Mouse (Mus musculus): ENCODE data around the gene Il9. TPM values are rescaled to one million over a fixed set of nuclear protein-coding genes. Genes with fewer than 3 reads are reported as not detected.

Gene Il9
- polyA plus RNA-seq, 1 experiment from 2014 or later: not detected

DNA sequence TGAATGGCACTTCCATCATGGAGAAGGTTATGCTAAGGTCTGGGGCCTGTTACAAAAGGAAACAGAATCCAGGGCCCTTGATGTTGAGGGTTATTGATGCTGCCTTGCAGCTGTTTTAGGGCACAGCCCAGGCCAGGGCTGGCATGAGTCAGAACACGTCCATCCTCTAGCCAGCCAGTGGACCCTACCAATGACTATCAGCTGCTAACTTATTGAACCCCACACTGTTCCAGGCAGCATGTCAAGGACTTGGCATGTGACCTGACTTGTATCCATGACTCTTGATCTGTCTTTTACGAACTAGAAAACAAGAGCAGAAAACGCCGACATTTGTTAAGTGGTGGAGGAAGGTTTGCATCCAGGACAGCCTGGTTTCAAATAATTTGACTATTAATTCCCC is 19.3 kb downstream of the Il9 start:
- 85% methylated on average over 4 of the region's 4 CpGs for WGBS
- Histone ChIP-seq H3K4me2 (ENCODE audit: low read length) (no peak overlapping the region), H3K4me1 (replicated peaks; ENCODE audit: control insufficient read depth, insufficient read depth, low read length) (no peaks in the 10 kb centered on the region), H3K36me3 (ENCODE audit: control insufficient read depth, insufficient read depth) (no peaks in the 10 kb centered on the region), H3K9ac (replicated peaks; ENCODE audit: low read depth, low read length) (no peak overlapping the region), H3K4me3 (replicated peaks; ENCODE audit: low read length) (no peak overlapping the region), H3K27me3 (replicated peaks; ENCODE audit: control insufficient read depth, insufficient read depth, low read length) (no peaks in the 10 kb centered on the region), H3K27ac (ENCODE audit: low read length) (no peak overlapping the region), H3K9me3 (ENCODE audit: control insufficient read depth, low read length) (no peaks in the 10 kb centered on the region)
- no peak for ATAC-seq

DNA sequence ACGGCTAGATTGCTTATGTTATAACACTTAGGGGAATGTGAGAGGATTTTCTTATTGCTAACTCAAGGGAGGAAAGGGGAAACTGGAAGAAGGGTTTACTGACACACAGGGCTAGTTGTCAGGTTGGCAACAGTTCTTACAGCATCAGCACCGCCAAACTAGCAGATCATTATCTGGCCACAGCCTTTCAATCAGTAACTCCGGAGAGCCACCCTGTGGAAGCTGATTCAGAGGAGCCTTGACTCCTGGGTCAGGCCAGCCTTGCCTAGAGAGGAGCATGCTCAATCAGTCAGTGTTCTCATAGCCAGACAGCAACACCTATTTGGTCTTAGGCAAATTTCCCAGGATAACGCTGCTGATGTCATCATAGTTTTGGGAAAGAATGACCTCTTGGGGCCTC is 20.6 kb downstream of the Il9 start:
- Histone ChIP-seq H3K4me2 (ENCODE audit: low read length) (no peak overlapping the region), H3K4me3 (replicated peaks; ENCODE audit: low read length) (no peak overlapping the region), H3K4me1 (replicated peaks; ENCODE audit: control insufficient read depth, insufficient read depth, low read length) (no peaks in the 10 kb centered on the region), H3K27me3 (replicated peaks; ENCODE audit: control insufficient read depth, insufficient read depth, low read length) (no peaks in the 10 kb centered on the region), H3K9ac (replicated peaks; ENCODE audit: low read depth, low read length) (no peak overlapping the region), H3K27ac (ENCODE audit: low read length) (no peak overlapping the region), H3K36me3 (ENCODE audit: control insufficient read depth, insufficient read depth) (no peaks in the 10 kb centered on the region), H3K9me3 (ENCODE audit: control insufficient read depth, low read length) (no peaks in the 10 kb centered on the region)
- no peak for ATAC-seq
- 88% methylated on average over 4 of the region's 4 CpGs for WGBS

DNA sequence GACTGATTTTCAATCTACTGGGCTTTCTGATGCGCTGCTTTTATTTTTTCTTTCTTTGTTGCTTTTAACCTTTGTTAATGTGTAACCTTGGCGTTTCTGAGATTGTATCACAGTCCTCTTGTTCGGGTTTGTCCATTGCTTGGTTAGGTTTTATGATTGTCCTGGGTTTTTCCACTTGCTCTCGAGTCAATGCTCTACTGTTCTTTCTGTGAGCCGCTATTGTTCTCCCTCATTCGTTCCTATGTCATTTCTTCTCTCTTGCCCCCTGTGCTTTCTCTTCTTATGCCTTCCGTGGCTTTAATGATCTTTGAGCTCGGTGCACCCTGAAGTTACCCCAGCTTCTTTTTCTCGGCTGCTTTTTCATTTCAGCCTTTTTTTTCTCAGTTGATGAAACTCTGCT is 24.0 kb downstream of the Il9 start:
- ATAC-seq: no peak
- H3K27ac ChIP-seq (ENCODE audit: low read length): no peak overlapping the region
- WGBS: 39% methylated on average over 9 of the region's 9 CpGs
- H3K9me3 ChIP-seq (ENCODE audit: control insufficient read depth, low read length): no peaks in the 10 kb centered on the region
- H3K4me3 ChIP-seq (replicated peaks; ENCODE audit: low read length): no peak overlapping the region
- H3K27me3 ChIP-seq (replicated peaks; ENCODE audit: control insufficient read depth, insufficient read depth, low read length): no peaks in the 10 kb centered on the region
- H3K4me2 ChIP-seq (ENCODE audit: low read length): no peak overlapping the region
- no peak overlapping the region for H3K9ac ChIP-seq (replicated peaks; ENCODE audit: low read depth, low read length)
- H3K4me1 ChIP-seq (replicated peaks; ENCODE audit: control insufficient read depth, insufficient read depth, low read length): no peaks in the 10 kb centered on the region
- no peaks in the 10 kb centered on the region for H3K36me3 ChIP-seq (ENCODE audit: control insufficient read depth, insufficient read depth)

DNA sequence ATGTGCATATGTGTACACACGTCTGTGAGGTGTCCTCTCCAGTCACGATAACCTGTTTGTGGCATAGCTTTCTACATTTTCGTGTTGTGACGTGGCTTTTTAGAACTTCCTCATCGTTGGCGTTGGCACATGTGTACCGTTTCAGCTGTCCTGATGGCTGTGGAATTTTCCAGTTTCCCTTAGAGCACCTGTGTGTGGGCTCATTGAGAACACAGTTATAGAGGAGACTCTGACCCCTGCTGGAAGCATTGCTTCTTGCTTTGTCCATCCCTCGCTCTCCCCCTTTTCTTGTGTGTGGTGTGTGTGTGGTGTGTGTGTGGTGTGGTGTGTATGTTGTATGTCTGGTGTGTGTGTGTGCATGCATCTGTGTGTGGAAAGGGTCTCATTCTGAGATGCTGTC is 32.0 kb downstream of the Il9 start:
- no peaks in the 10 kb centered on the region for H3K27me3 ChIP-seq (replicated peaks; ENCODE audit: control insufficient read depth, insufficient read depth, low read length)
- ATAC-seq: peak; percentile 8; the same call in 1 of the 2 replicates

DNA sequence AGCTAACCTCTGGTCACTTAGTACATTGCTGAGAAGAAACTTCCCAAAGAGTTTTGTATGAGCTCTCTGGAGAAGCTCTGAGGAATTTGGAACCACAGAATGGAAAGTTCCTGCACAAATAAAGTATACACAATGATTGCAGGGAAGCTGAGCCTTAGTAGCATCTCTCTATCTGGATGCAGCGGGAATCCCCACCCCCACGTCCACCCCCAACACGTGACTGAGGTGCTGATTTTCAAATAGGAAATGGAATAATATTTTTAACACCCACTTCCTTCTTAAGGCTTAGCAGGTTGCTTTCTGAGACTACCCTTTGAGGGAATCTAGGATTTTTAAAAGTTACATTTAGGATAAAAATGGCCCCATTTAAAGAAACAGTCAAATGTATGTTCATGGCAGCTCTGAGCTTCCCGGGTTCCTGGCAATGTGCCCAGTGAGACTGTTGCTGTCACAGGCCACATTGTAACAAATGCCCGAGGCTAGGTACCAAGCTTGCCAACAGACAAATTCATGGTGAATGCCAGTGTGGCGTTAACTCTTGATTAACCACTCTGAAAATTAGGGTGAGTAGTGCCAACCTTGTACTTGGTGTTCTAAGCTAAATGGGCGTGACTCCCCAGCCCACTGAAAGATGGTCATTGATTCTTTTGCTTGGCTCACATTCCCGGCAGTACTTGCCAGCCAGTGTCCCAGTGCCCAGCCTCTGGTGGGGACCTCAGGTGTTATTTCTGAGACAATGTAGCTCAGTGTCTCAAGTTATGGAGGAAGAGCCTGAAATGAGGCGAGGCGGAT is 32.6 kb downstream of the Il9 start:
- no peaks in the 10 kb centered on the region for H3K9me3 ChIP-seq (ENCODE audit: control insufficient read depth, low read length)
- WGBS: 27% methylated on average over 10 of the region's 10 CpGs
- no peak overlapping the region for H3K4me3 ChIP-seq (replicated peaks; ENCODE audit: low read length)
- H3K27me3 ChIP-seq (replicated peaks; ENCODE audit: control insufficient read depth, insufficient read depth, low read length): no peaks in the 10 kb centered on the region
- H3K4me2 ChIP-seq (ENCODE audit: low read length): 0 out of 2 replicates have a peak overlapping the region, but pooled peaks have one; percentile 12
- no peaks in the 10 kb centered on the region for H3K36me3 ChIP-seq (ENCODE audit: control insufficient read depth, insufficient read depth)
- H3K9ac ChIP-seq (replicated peaks; ENCODE audit: low read depth, low read length): no peak overlapping the region
- H3K27ac ChIP-seq (ENCODE audit: low read length): no peak overlapping the region
- peaks cover 21% of the 10 kb centered on the region for H3K4me1 ChIP-seq (replicated peaks; ENCODE audit: control insufficient read depth, insufficient read depth, low read length)
- peak; percentile 83 for ATAC-seq

More for the DNA sequence above, 32.0 kb downstream of the Il9 start:
- H3K4me1 ChIP-seq (replicated peaks; ENCODE audit: control insufficient read depth, insufficient read depth, low read length): peaks cover 21% of the 10 kb centered on the region
- H3K4me3 ChIP-seq (replicated peaks; ENCODE audit: low read length): no peak overlapping the region
- 0 out of 2 replicates have a peak overlapping the region, but pooled peaks have one; percentile 12 for H3K4me2 ChIP-seq (ENCODE audit: low read length)
- H3K27ac ChIP-seq (ENCODE audit: low read length): no peak overlapping the region
- H3K9me3 ChIP-seq (ENCODE audit: control insufficient read depth, low read length): no peaks in the 10 kb centered on the region
- WGBS: 63% methylated on average over 8 of the region's 8 CpGs
- no peaks in the 10 kb centered on the region for H3K36me3 ChIP-seq (ENCODE audit: control insufficient read depth, insufficient read depth)
- no peak overlapping the region for H3K9ac ChIP-seq (replicated peaks; ENCODE audit: low read depth, low read length)

DNA sequence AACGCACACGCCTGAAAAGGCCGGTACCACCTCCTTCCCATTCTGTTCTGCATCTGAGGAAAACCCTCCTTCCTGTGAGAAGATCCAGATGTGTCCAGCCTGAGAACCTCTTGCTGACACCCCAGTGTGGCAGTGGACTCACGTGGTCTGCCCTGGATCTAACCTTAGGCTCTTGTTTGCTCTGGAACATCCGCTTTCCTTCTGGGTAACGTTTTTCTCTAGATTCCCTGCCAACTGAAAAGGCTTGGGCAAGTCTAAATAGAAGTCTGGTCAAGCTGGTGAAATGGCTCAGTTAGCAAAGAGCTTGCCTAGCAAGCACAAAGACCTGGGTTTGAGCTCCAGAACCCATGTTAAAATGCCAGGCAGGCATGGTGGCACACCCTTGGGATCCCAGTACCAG is 37.0 kb downstream of the Il9 start:
- no peak overlapping the region for H3K27ac ChIP-seq (ENCODE audit: low read length)
- H3K4me1 ChIP-seq (replicated peaks; ENCODE audit: control insufficient read depth, insufficient read depth, low read length): peaks cover 15% of the 10 kb centered on the region
- no peak overlapping the region for H3K9ac ChIP-seq (replicated peaks; ENCODE audit: low read depth, low read length)
- H3K4me3 ChIP-seq (replicated peaks; ENCODE audit: low read length): no peak overlapping the region
- no peaks in the 10 kb centered on the region for H3K36me3 ChIP-seq (ENCODE audit: control insufficient read depth, insufficient read depth)
- WGBS: 89% methylated on average over 6 of the region's 6 CpGs
- H3K9me3 ChIP-seq (ENCODE audit: control insufficient read depth, low read length): no peaks in the 10 kb centered on the region
- ATAC-seq: no peak
- H3K4me2 ChIP-seq (ENCODE audit: low read length): no peak overlapping the region
- H3K27me3 ChIP-seq (replicated peaks; ENCODE audit: control insufficient read depth, insufficient read depth, low read length): peaks cover 9% of the 10 kb centered on the region

DNA sequence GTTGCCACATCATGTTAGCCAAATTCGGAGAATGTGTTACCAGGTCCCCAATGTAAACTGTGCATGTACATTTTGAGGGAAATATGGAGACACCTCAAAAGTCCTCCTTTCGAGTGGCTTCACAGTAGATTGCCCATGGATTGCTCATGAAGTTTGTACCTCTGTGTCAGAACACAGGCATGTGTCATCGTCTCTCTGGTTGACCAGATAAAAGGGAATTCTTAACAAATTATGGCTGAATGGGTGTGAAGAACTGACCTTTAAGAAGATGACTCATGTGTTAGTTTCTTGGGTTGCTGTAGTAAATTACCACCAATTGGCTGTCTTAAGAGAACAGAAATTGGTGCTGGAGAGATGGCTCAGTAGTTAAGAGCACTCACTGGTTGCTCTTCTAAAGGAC is 37.9 kb downstream of the Il9 start:
- H3K4me2 ChIP-seq (ENCODE audit: low read length): no peak overlapping the region
- no peak overlapping the region for H3K27ac ChIP-seq (ENCODE audit: low read length)
- WGBS: 93% methylated on average over 3 of the region's 3 CpGs
- H3K4me3 ChIP-seq (replicated peaks; ENCODE audit: low read length): no peak overlapping the region
- H3K27me3 ChIP-seq (replicated peaks; ENCODE audit: control insufficient read depth, insufficient read depth, low read length): peaks cover 18% of the 10 kb centered on the region
- ATAC-seq: no peak
- H3K9me3 ChIP-seq (ENCODE audit: control insufficient read depth, low read length): no peaks in the 10 kb centered on the region
- H3K4me1 ChIP-seq (replicated peaks; ENCODE audit: control insufficient read depth, insufficient read depth, low read length): peaks cover 6% of the 10 kb centered on the region
- no peak overlapping the region for H3K9ac ChIP-seq (replicated peaks; ENCODE audit: low read depth, low read length)
- H3K36me3 ChIP-seq (ENCODE audit: control insufficient read depth, insufficient read depth): no peaks in the 10 kb centered on the region

DNA sequence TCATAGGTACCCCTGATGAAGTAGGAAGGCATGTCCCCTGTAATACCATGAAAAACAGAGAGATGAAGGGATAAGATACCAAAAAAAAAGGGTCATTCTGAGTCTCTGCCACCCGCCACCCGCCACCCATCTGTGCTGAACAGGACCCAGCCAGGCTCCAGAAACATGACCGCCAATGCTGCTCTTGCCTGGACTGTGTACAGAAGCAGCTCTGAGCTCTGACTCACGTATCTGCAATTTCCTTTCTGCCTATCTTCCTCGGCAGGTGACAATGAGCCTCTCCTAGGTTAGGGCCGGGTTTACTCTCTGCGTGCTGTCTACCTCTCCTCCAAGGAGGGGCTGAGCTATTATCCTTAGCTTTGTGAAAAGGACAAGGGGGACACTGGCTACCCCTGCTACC is 38.6 kb downstream of the Il9 start:
- Histone ChIP-seq H3K36me3 (ENCODE audit: control insufficient read depth, insufficient read depth) (no peaks in the 10 kb centered on the region), H3K4me3 (replicated peaks; ENCODE audit: low read length) (no peak overlapping the region), H3K27me3 (replicated peaks; ENCODE audit: control insufficient read depth, insufficient read depth, low read length) (peaks cover 25% of the 10 kb centered on the region), H3K4me2 (ENCODE audit: low read length) (no peak overlapping the region), H3K4me1 (replicated peaks; ENCODE audit: control insufficient read depth, insufficient read depth, low read length) (peaks cover 4% of the 10 kb centered on the region), H3K9me3 (ENCODE audit: control insufficient read depth, low read length) (no peaks in the 10 kb centered on the region), H3K9ac (replicated peaks; ENCODE audit: low read depth, low read length) (no peak overlapping the region), H3K27ac (ENCODE audit: low read length) (no peak overlapping the region)
- ATAC-seq: no peak
- WGBS: 79% methylated on average over 7 of the region's 7 CpGs

DNA sequence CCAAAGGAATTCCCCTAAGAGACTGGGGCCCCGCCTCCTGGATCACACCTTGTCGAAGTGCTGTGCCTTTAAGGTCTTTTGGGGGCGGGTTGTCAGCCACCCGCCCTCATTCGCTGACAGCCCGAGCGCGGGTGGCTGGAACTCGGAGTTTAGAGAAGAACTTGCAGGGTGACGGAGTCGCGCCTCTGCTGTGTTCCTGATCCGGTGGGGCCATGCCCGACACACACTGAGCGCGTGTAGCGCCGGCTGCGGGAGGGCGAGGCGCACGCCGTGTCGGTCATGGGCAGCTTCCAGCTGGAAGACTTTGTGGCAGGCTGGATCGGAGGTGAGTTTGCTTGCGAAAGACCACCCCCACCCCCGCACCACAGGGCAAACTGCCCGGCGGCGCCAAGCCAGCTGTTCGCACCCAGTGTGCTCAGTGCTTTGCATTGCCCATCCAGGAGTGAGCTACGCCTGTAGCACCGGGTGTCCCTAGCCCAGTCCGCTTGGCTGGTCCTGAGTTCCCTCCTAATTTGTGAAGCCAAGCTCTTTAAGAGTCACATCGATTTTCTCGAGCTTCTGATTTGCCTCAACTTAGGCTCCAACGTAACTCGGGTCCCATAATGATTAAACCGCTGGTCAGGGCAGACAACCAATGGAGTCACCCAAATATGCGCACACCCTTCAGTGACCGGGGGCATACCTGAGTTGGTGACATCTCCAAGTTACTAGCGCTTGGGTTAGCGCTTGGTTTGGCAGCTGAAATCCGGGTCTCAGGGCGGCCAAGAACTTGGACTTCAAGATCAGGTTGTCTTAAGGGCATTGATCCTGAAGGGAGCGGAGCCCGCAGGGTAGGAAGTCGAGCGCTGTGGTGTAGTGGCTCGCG is 43.6 kb downstream of the Il9 start, which contains the start of gene Slc25a48:
Slc25a48 (plus strand) TSS at position 145 of the 865 bp plus-strand sequence.
- Histone ChIP-seq H3K4me3 (replicated peaks; ENCODE audit: low read length) (peak within 1 kb of the TSS; percentile 21), H3K36me3 (ENCODE audit: control insufficient read depth, insufficient read depth) (no peaks in the 10 kb centered on the region), H3K9me3 (ENCODE audit: control insufficient read depth, low read length) (no peaks in the 10 kb centered on the region), H3K4me1 (replicated peaks; ENCODE audit: control insufficient read depth, insufficient read depth, low read length) (peaks cover 25% of the 10 kb centered on the region), H3K4me2 (ENCODE audit: low read length) (peak within 1 kb of the TSS; percentile 45), H3K27me3 (replicated peaks; ENCODE audit: control insufficient read depth, insufficient read depth, low read length) (peaks cover 47% of the 10 kb centered on the region), H3K27ac (ENCODE audit: low read length) (no peak within 1 kb of the TSS), H3K9ac (replicated peaks; ENCODE audit: low read depth, low read length) (no peak within 1 kb of the TSS)
- no peak for ATAC-seq
- 4% methylated on average over 51 of the region's 51 CpGs for WGBS

Data from forebrain, embryonic 16.5 days (tissue).